Mouse (Mus musculus): ENCODE measurements at regions not wholly inside any gene's neighbourhood (a gene's known extent, or its start where the extent isn't known, plus 50 kb on each side); places are given as distances from the start of the nearest gene placed in this dataset.
"Not testable (repeated sequence)": the region's sequence is repeated elsewhere in the genome, so short reads cannot be mapped to it uniquely, and the experiment has no call there.

GRCm38 (mm10) chr14:53634320-53634979 is 619.5 kb downstream of the Dad1 start:
- H3K36me3 ChIP-seq (ENCODE audit: control insufficient read depth, insufficient read depth, low read length); H3K27ac ChIP-seq (ENCODE audit: insufficient read depth, low read length); DNase-seq (ENCODE audit: low read depth in 1 of 2, low spot score in 2 of 2); H3K4me1 ChIP-seq (ENCODE audit: control insufficient read depth, insufficient read depth, insufficient read length); H3K4me3 ChIP-seq (ENCODE audit: extremely low read depth, insufficient read depth, insufficient read length); H3K27me3 ChIP-seq (ENCODE audit: control insufficient read depth, insufficient read depth, low read length): not testable (repeated sequence)
- 19% methylated on average over 5 of the region's 5 CpGs for WGBS

GRCm38 (mm10) chr14:53633743-53634142 is 620.2 kb downstream of the Dad1 start:
- 38% methylated on average over 1 of the region's 1 CpGs for WGBS
- H3K4me1 ChIP-seq (ENCODE audit: control insufficient read depth, insufficient read depth, insufficient read length); H3K4me3 ChIP-seq (ENCODE audit: extremely low read depth, insufficient read depth, insufficient read length); H3K27ac ChIP-seq (ENCODE audit: insufficient read depth, low read length); DNase-seq (ENCODE audit: low read depth in 1 of 2, low spot score in 2 of 2); H3K27me3 ChIP-seq (ENCODE audit: control insufficient read depth, insufficient read depth, low read length); H3K36me3 ChIP-seq (ENCODE audit: control insufficient read depth, insufficient read depth, low read length): not testable (repeated sequence)

DNA sequence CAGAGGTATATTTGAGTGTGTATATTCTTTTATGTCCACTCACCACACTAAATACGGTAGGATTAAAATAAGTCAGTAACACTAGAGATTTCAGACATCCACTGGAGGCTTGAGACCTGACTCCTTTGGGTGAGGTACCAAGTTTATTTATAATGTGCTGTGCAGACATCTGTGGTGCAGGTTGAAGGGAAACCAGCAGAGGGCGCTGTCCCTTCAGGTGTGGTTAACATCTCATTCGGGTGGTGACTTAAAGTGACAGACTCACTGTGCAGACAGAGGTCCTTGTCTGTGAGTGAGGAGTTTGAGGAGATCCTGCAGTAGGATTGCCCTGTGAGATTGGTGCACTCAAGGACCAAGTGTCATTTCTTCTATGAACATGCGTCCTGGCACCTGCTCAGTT is 632.5 kb downstream of the Dad1 start:
- WGBS, result 55% methylated on average over 4 of the region's 4 CpGs
- not testable (repeated sequence) for H3K4me3 ChIP-seq (ENCODE audit: extremely low read depth, insufficient read depth, insufficient read length); H3K4me1 ChIP-seq (ENCODE audit: control insufficient read depth, insufficient read depth, insufficient read length); H3K36me3 ChIP-seq (ENCODE audit: control insufficient read depth, insufficient read depth, low read length); H3K27me3 ChIP-seq (ENCODE audit: control insufficient read depth, insufficient read depth, low read length); DNase-seq (ENCODE audit: low read depth in 1 of 2, low spot score in 2 of 2); H3K27ac ChIP-seq (ENCODE audit: insufficient read depth, low read length)

GRCm38 (mm10) chr14:53616061-53616460 is 637.8 kb downstream of the Dad1 start:
- not testable (repeated sequence) for H3K27ac ChIP-seq (ENCODE audit: insufficient read depth, low read length); H3K27me3 ChIP-seq (ENCODE audit: control insufficient read depth, insufficient read depth, low read length); DNase-seq (ENCODE audit: low read depth in 1 of 2, low spot score in 2 of 2); H3K4me1 ChIP-seq (ENCODE audit: control insufficient read depth, insufficient read depth, insufficient read length); H3K4me3 ChIP-seq (ENCODE audit: extremely low read depth, insufficient read depth, insufficient read length); H3K36me3 ChIP-seq (ENCODE audit: control insufficient read depth, insufficient read depth, low read length)
- WGBS, result 43% methylated on average over 3 of the region's 3 CpGs

DNA sequence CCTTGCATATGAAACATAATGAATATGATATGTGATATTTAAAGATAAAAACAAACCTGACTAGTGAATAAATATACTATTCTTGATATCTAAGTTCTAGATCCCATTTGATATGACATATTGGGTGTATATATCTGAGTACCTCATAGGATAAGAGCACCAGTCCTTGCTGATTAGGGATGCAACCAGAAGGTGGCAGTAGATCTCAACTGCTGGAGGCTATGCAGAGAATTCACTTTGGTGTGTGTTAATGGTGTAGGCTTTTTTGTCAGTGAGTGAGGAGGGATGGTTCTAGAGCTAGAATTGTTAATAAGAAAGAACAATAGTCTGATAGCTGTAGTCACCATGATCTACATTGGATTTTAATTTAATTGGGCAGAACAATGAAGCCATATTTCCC is 639.6 kb downstream of the Dad1 start:
- Histone ChIP-seq H3K27ac (ENCODE audit: insufficient read depth, low read length) (no peak overlapping the region), H3K4me3 (ENCODE audit: extremely low read depth, insufficient read depth, insufficient read length) (no peak overlapping the region), H3K36me3 (ENCODE audit: control insufficient read depth, insufficient read depth, low read length) (no peaks in the 10 kb centered on the region), H3K4me1 (ENCODE audit: control insufficient read depth, insufficient read depth, insufficient read length) (no peaks in the 10 kb centered on the region), H3K27me3 (ENCODE audit: control insufficient read depth, insufficient read depth, low read length) (no peaks in the 10 kb centered on the region)
- DNase-seq (ENCODE audit: low read depth in 1 of 2, low spot score in 2 of 2), result no peak
- TF ChIP-seq POLR2A (IDR thresholded peaks at IDR 0.05; ENCODE audit: low read depth, low read length) (no peak), CTCF (IDR thresholded peaks at IDR 0.05; ENCODE audit: extremely low read depth, insufficient read depth, insufficient read length, insufficient replicate concordance) (no peak)

DNA sequence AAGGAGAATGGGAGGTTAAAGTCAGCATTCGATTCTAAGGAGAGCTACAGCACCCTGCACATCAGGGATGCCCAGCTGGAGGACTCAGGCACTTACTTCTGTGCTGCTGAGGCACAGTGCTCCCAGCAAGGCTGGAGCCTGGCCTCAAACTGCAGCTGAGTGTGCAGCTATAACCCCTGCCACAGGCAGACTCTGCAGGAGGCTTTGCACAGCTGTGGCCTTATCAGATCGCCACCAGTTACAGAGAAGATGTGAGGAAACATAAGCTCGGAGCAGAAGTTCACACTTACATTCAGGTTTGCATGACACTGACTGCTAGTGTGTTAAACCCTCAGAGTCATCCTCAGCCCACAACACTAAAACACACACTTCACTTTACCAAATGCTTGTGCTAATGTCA is 654.6 kb downstream of the Dad1 start:
- H3K27me3 ChIP-seq (ENCODE audit: control insufficient read depth, insufficient read depth, low read length); H3K4me3 ChIP-seq (ENCODE audit: extremely low read depth, insufficient read depth, insufficient read length); H3K4me1 ChIP-seq (ENCODE audit: control insufficient read depth, insufficient read depth, insufficient read length); DNase-seq (ENCODE audit: low read depth in 1 of 2, low spot score in 2 of 2); H3K36me3 ChIP-seq (ENCODE audit: control insufficient read depth, insufficient read depth, low read length); H3K27ac ChIP-seq (ENCODE audit: insufficient read depth, low read length): not testable (repeated sequence)
- WGBS, result 46% methylated on average over 3 of the region's 3 CpGs

DNA sequence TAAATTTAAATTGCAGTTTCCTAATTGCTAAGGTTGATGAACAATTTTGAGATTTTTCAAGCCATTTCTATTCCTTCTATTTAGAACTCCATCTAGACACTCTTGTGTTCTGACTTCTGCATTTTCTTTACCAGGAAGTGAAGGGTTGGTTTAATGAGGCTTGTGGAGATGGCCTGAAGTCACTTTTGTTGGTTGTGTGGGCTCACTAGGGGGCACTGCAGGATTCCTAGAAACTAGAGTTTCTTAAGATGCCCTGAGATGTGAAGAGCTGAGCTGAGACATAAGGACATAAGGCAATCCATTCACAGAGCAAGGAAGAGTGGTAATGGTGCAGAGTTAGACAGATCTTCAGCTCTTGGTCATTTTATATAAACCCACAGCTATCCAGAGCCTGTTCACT is 656.6 kb downstream of the Dad1 start:
- not testable (repeated sequence) for H3K4me3 ChIP-seq (ENCODE audit: extremely low read depth, insufficient read depth, insufficient read length); H3K27ac ChIP-seq (ENCODE audit: insufficient read depth, low read length); H3K4me1 ChIP-seq (ENCODE audit: control insufficient read depth, insufficient read depth, insufficient read length); DNase-seq (ENCODE audit: low read depth in 1 of 2, low spot score in 2 of 2); H3K36me3 ChIP-seq (ENCODE audit: control insufficient read depth, insufficient read depth, low read length); H3K27me3 ChIP-seq (ENCODE audit: control insufficient read depth, insufficient read depth, low read length)

GRCm38 (mm10) chr14:53590601-53591000 is 663.3 kb downstream of the Dad1 start:
- DNase-seq (ENCODE audit: low read depth in 1 of 2, low spot score in 2 of 2); H3K27ac ChIP-seq (ENCODE audit: insufficient read depth, low read length); H3K36me3 ChIP-seq (ENCODE audit: control insufficient read depth, insufficient read depth, low read length); H3K4me3 ChIP-seq (ENCODE audit: extremely low read depth, insufficient read depth, insufficient read length); H3K27me3 ChIP-seq (ENCODE audit: control insufficient read depth, insufficient read depth, low read length); H3K4me1 ChIP-seq (ENCODE audit: control insufficient read depth, insufficient read depth, insufficient read length): not testable (repeated sequence)
- WGBS, result 38% methylated on average over 6 of the region's 6 CpGs

- not testable (repeated sequence) for H3K4me1 ChIP-seq (ENCODE audit: control insufficient read depth, insufficient read depth, insufficient read length); H3K36me3 ChIP-seq (ENCODE audit: control insufficient read depth, insufficient read depth, low read length); H3K27me3 ChIP-seq (ENCODE audit: control insufficient read depth, insufficient read depth, low read length); H3K4me3 ChIP-seq (ENCODE audit: extremely low read depth, insufficient read depth, insufficient read length); H3K27ac ChIP-seq (ENCODE audit: insufficient read depth, low read length); DNase-seq (ENCODE audit: low read depth in 1 of 2, low spot score in 2 of 2)
- 81% methylated on average over 6 of the region's 6 CpGs for WGBS
These were observed 671.4 kb downstream of the Dad1 start for GRCm38 (mm10) chr14:53582528-53582927.

GRCm38 (mm10) chr14:53581734-53582133 is 672.2 kb downstream of the Dad1 start:
- not testable (repeated sequence) for H3K27me3 ChIP-seq (ENCODE audit: control insufficient read depth, insufficient read depth, low read length); H3K36me3 ChIP-seq (ENCODE audit: control insufficient read depth, insufficient read depth, low read length); H3K27ac ChIP-seq (ENCODE audit: insufficient read depth, low read length); H3K4me1 ChIP-seq (ENCODE audit: control insufficient read depth, insufficient read depth, insufficient read length); H3K4me3 ChIP-seq (ENCODE audit: extremely low read depth, insufficient read depth, insufficient read length); DNase-seq (ENCODE audit: low read depth in 1 of 2, low spot score in 2 of 2)
- WGBS, result 45% methylated on average over 3 of the region's 3 CpGs

GRCm38 (mm10) chr14:53576927-53577326 is 677.0 kb downstream of the Dad1 start:
- not testable (repeated sequence) for H3K4me3 ChIP-seq (ENCODE audit: extremely low read depth, insufficient read depth, insufficient read length); H3K4me1 ChIP-seq (ENCODE audit: control insufficient read depth, insufficient read depth, insufficient read length); H3K27ac ChIP-seq (ENCODE audit: insufficient read depth, low read length); DNase-seq (ENCODE audit: low read depth in 1 of 2, low spot score in 2 of 2); H3K27me3 ChIP-seq (ENCODE audit: control insufficient read depth, insufficient read depth, low read length); H3K36me3 ChIP-seq (ENCODE audit: control insufficient read depth, insufficient read depth, low read length)
- 98% methylated on average over 1 of the region's 1 CpGs for WGBS

Measured in spleen, adult 2 months (tissue).